Mouse (Mus musculus): ENCODE measurements at regions not wholly inside any gene's neighbourhood (a gene's known extent, or its start where the extent isn't known, plus 50 kb on each side); places are given as distances from the start of the nearest gene placed in this dataset.

- TF ChIP-seq POLR2A (IDR thresholded peaks at IDR 0.05; ENCODE audit: low read depth, low read length), result no peak
- no peak for TF ChIP-seq CTCF (IDR thresholded peaks at IDR 0.05; ENCODE audit: borderline replicate concordance, insufficient read depth, low read length)
These were observed 3279.4 kb upstream of the Gm6569 start for GRCm38 (mm10) chr15:70554773-70555582.

All from embryonic fibroblast, embryonic 13.5 days (primary cell).